Mouse (Mus musculus) spleen, postnatal 4 days (tissue): ENCODE measurements around the gene Adm.

Source experiments
- DNase-seq, 2 experiments: peaks; one replicate each; pipeline ENCODE4 v3.0.0; 2022; ENCODE audit warnings: low spot score in 2 of 2

The Adm gene

GRCm38 (mm10) chr7:110658378-110658928 is 31.0 kb downstream of the Adm start:
- no peak for DNase-seq

DNA sequence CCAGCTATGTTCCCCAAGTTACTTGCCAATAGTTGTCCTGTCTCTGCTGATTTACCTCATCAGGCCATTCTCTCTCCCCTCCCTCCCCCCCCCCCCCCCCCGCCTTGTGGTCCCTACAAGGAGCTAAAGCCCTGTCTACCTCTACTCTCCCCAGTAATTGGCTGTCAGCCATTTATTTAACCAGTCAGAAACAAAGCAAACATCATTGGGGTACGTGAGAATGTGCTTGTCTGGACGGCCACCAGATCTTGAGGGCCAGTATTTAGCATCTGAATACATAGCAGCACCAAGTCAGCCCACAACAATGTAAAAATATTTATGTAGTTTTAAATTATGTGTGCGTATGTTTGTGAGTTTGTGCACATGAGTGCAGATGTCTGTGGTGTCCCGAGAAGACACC is 39.1 kb downstream of the Adm start:
- DNase-seq = no peak

- DNase-seq = no peak
Measured at GRCm38 (mm10) chr7:110668247-110668646, 40.8 kb downstream of the Adm start.

DNA sequence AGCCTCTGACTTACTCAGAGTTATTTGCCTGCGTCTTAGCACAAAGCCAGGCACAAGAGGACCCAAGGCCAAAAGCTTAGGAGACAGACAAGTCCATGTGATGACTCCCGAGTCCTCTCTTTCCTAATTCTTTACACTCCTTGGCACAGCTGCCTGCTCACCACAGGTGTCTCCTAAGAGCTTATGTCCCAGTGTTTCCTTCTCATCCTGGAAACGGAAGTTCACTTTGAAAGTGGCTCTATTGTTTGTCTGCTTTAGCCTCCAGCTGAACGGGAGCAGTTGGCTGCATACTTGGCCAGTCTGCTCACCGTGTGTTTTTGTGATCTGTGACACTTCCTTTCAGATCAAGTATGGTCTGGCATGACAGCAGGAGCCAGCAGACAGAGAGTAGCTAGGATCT is 41.3 kb downstream of the Adm start:
- no peak for DNase-seq

GRCm38 (mm10) chr7:110671121-110671680 is 43.7 kb downstream of the Adm start:
- DNase-seq = no peak
